Mouse (Mus musculus) MEL (cell line): ENCODE data around the gene Fchsd2. TPM values are rescaled to one million over a fixed set of nuclear protein-coding genes. Genes with fewer than 3 reads are reported as not detected.

ENCODE experiments used
- DNase-seq: peaks from one replicate; pipeline ENCODE4 v3.0.0; 2011; ENCODE audit warnings: low read depth, low spot score
- H3K27ac ChIP-seq: 2 replicates; pipeline ENCODE4 v1.5.1; 2012; ENCODE audit warnings: low read depth, mild to moderate bottlenecking, control low read depth, low read length, moderate library complexity; ENCODE audit not compliant: control insufficient read depth
- H3K27me3 ChIP-seq, 2 experiments: fragments of 150-350 bp in 1 of 2; sonication (generic) in 1 of 2; 2 replicates each; pipeline ENCODE4 v1.6.1; 2012; ENCODE audit warnings: low read length in 2 of 2, mild to moderate bottlenecking in 2 of 2, improper control_type of control experiment in 1 of 2, moderate library complexity in 1 of 2; ENCODE audit not compliant: insufficient read depth in 2 of 2, control insufficient read depth in 1 of 2
- H3K36me3 ChIP-seq, 2 experiments: 2 replicates each; pipeline ENCODE4 v1.6.1; 2012 to 2014; ENCODE audit warnings: low read length in 2 of 2, improper control_type of control experiment in 1 of 2, inconsistent platforms in 1 of 2, mild to moderate bottlenecking in 1 of 2; ENCODE audit not compliant: insufficient read depth in 2 of 2, control insufficient read depth in 1 of 2
- H3K4me1 ChIP-seq, 2 experiments: fragments of 150-350 bp in 1 of 2; sonication (generic) in 1 of 2; 2 replicates each; pipeline ENCODE4 v1.6.1; 2012; ENCODE audit warnings: low read length in 2 of 2, improper control_type of control experiment in 1 of 2, mild to moderate bottlenecking in 1 of 2; ENCODE audit not compliant: insufficient read depth in 2 of 2, control insufficient read depth in 1 of 2
- H3K4me3 ChIP-seq, 2 experiments: fragments of 150-350 bp in 1 of 2; sonication (generic) in 1 of 2; 2 replicates each; pipeline ENCODE4 v1.5.1; 2012; ENCODE audit warnings: low read depth in 2 of 2, low read length in 2 of 2, mild to moderate bottlenecking in 2 of 2, moderate library complexity in 2 of 2, control low read depth in 1 of 2, improper control_type of control experiment in 1 of 2; ENCODE audit not compliant: control insufficient read depth in 1 of 2, insufficient read depth in 1 of 2
- H3K79me2 ChIP-seq: 2 replicates; pipeline ENCODE4 v1.6.1; 2012; ENCODE audit warnings: mild to moderate bottlenecking, low read length, moderate library complexity; ENCODE audit not compliant: control insufficient read depth, poor library complexity, insufficient read depth
- H3K9ac ChIP-seq: 2 replicates; pipeline ENCODE4 v1.6.1; 2012; ENCODE audit warnings: low read depth, mild to moderate bottlenecking, control low read depth, low read length, moderate library complexity; ENCODE audit not compliant: control insufficient read depth, poor library complexity, severe bottlenecking
- H3K9me3 ChIP-seq: fragments of 150-350 bp; sonication (generic); replicated peaks from 2 replicates; pipeline ENCODE4 v1.6.1; 2012; ENCODE audit warnings: mild to moderate bottlenecking, low read length, improper control_type of control experiment, moderate library complexity; ENCODE audit not compliant: insufficient read depth
- BHLHE40 ChIP-seq: IDR thresholded peaks from 2 replicates; pipeline ENCODE4 v1.6.1; 2012; ENCODE audit warnings: low read depth, mild to moderate bottlenecking, inconsistent platforms, low read length, improper control_type of control experiment, borderline replicate concordance
- CHD1 ChIP-seq: IDR thresholded peaks from 2 replicates; pipeline ENCODE4 v1.6.1; 2012; ENCODE audit warnings: low read depth, mild to moderate bottlenecking, inconsistent platforms, low read length, improper control_type of control experiment
- CHD2 ChIP-seq: IDR thresholded peaks from 2 replicates; pipeline ENCODE4 v1.6.1; 2011; ENCODE audit warnings: low read length, improper control_type of control experiment
- CTCF ChIP-seq, 3 experiments: IDR thresholded peaks in 2 of 3; conservative IDR thresholded peaks in 1 of 3; 2 replicates each; pipeline ENCODE4 v1.5.1; 2011 to 2012; ENCODE audit warnings: low read length in 3 of 3, low read depth in 2 of 3, mild to moderate bottlenecking in 2 of 3, improper control_type of control experiment in 1 of 3, inconsistent platforms in 1 of 3, mixed read lengths in 1 of 3, moderate library complexity in 1 of 3; ENCODE audit not compliant: control insufficient read depth in 1 of 3, insufficient read depth in 1 of 3, poor library complexity in 1 of 3, severe bottlenecking in 1 of 3
- GABPA ChIP-seq: IDR thresholded peaks from 2 replicates; pipeline ENCODE4 v1.6.1; 2012; ENCODE audit warnings: low read depth, mild to moderate bottlenecking, inconsistent platforms, low read length, improper control_type of control experiment, moderate library complexity
- GATA1 ChIP-seq: IDR thresholded peaks from 2 replicates; pipeline ENCODE4 v1.6.1; 2011; ENCODE audit warnings: low read depth, low read length, improper control_type of control experiment
- HCFC1 ChIP-seq: IDR thresholded peaks from 2 replicates; pipeline ENCODE4 v1.6.1; 2012; ENCODE audit warnings: low read depth, mild to moderate bottlenecking, inconsistent platforms, low read length, improper control_type of control experiment, moderate library complexity
- JUND ChIP-seq: IDR thresholded peaks from 2 replicates; pipeline ENCODE4 v1.6.1; 2011; ENCODE audit warnings: low read depth, mild to moderate bottlenecking, improper control_type of control experiment, low read length
- MAX ChIP-seq: IDR thresholded peaks from 2 replicates; pipeline ENCODE4 v1.6.1; 2011; ENCODE audit warnings: low read length, improper control_type of control experiment
- MAZ ChIP-seq: IDR thresholded peaks from 2 replicates; pipeline ENCODE4 v1.6.1; 2012; ENCODE audit warnings: low read depth, mild to moderate bottlenecking, inconsistent platforms, low read length, improper control_type of control experiment
- MXI1 ChIP-seq: IDR thresholded peaks from 2 replicates; pipeline ENCODE4 v1.6.1; 2011; ENCODE audit warnings: mild to moderate bottlenecking, low read depth, low read length, improper control_type of control experiment
- NELFE ChIP-seq: IDR thresholded peaks from 2 replicates; pipeline ENCODE4 v1.6.1; 2011; ENCODE audit warnings: low read depth, low read length, improper control_type of control experiment
- NRF1 ChIP-seq: IDR thresholded peaks from 2 replicates; pipeline ENCODE4 v1.6.1; 2014; ENCODE audit warnings: low read depth, mild to moderate bottlenecking, inconsistent platforms, low read length, improper control_type of control experiment, moderate library complexity; ENCODE audit not compliant: poor library complexity, insufficient read depth, severe bottlenecking
- POLR2A ChIP-seq, 2 experiments: IDR thresholded peaks; 2 replicates each; pipeline ENCODE4 v1.6.1; 2011 to 2012; ENCODE audit warnings: low read length in 2 of 2, mild to moderate bottlenecking in 2 of 2, control low read depth in 1 of 2, improper control_type of control experiment in 1 of 2, low read depth in 1 of 2, moderate library complexity in 1 of 2; ENCODE audit not compliant: control insufficient read depth in 1 of 2, insufficient read depth in 1 of 2, poor library complexity in 1 of 2
- POLR2AphosphoS2 ChIP-seq: IDR thresholded peaks from 2 replicates; pipeline ENCODE4 v1.6.1; 2011; ENCODE audit warnings: low read length, improper control_type of control experiment
- POLR2AphosphoS5 ChIP-seq: IDR thresholded peaks from 2 replicates; pipeline ENCODE4 v1.6.1; 2012; ENCODE audit warnings: low read depth, borderline replicate concordance, mild to moderate bottlenecking, inconsistent platforms, low read length, moderate library complexity, mixed read lengths
- RAD21 ChIP-seq: IDR thresholded peaks from 2 replicates; pipeline ENCODE4 v1.6.1; 2011; ENCODE audit warnings: mild to moderate bottlenecking, low read depth, low read length, improper control_type of control experiment
- RCOR1 ChIP-seq: IDR thresholded peaks from 2 replicates; pipeline ENCODE4 v1.6.1; 2012; ENCODE audit warnings: low read depth, mild to moderate bottlenecking, inconsistent platforms, low read length, improper control_type of control experiment
- SIN3A ChIP-seq: IDR thresholded peaks from 2 replicates; pipeline ENCODE4 v1.6.1; 2012; ENCODE audit warnings: low read length, improper control_type of control experiment, inconsistent platforms
- TAL1 ChIP-seq: IDR thresholded peaks from 2 replicates; pipeline ENCODE4 v1.6.1; 2012; ENCODE audit warnings: mild to moderate bottlenecking, inconsistent platforms, low read length, moderate library complexity, mixed read lengths
- TCF12 ChIP-seq: IDR thresholded peaks from 2 replicates; pipeline ENCODE4 v1.6.1; 2014; ENCODE audit warnings: low read depth, mild to moderate bottlenecking, inconsistent platforms, low read length, improper control_type of control experiment, moderate library complexity
- UBTF ChIP-seq: IDR thresholded peaks from 2 replicates; pipeline ENCODE4 v1.6.1; 2012; ENCODE audit warnings: low read depth, mild to moderate bottlenecking, inconsistent platforms, low read length, improper control_type of control experiment, moderate library complexity, borderline replicate concordance; ENCODE audit not compliant: insufficient read depth
- ZC3H11A ChIP-seq: IDR thresholded peaks from 2 replicates; pipeline ENCODE4 v1.6.1; 2012; ENCODE audit warnings: low read depth, mild to moderate bottlenecking, inconsistent platforms, low read length, improper control_type of control experiment
- ZMIZ1 ChIP-seq: IDR thresholded peaks from 2 replicates; pipeline ENCODE4 v1.6.1; 2012; ENCODE audit warnings: low read depth, mild to moderate bottlenecking, inconsistent platforms, low read length, improper control_type of control experiment, moderate library complexity
- polyA plus RNA-seq, 2 experiments: library from polyadenylated mRNA; stranded (reverse) in 1 of 2; unstranded in 1 of 2; fragments of >175 nt in 1 of 2; fragments of >200 nt in 1 of 2; gene quantifications; 2 replicates each; pipeline versions ENCODE4 v1.2.1 to v1.2.4; 2012; ENCODE audit warnings: low replicate concordance in 2 of 2, low read depth in 1 of 2; ENCODE audit not compliant: insufficient read length in 2 of 2, insufficient read depth in 1 of 2, missing spikeins in 1 of 2
- total RNA-seq: library from RNA; depleted of rRNA; stranded (reverse); fragments of 300-350 nt; gene quantifications from 2 replicates; pipeline ENCODE4 v1.2.3, GENCODE M21; 2012

Gene Fchsd2
- total and polyA plus RNA-seq, 3 experiments = 3.9 to 6.3 TPM; not detected in 1

GRCm38 (mm10) chr7:101071020-101071419 lies 21.6 kb upstream of the Fchsd2 start:
- no peak overlapping the region; the same call in 1 of the 2 replicates for H3K27ac ChIP-seq
- DNase-seq = no peak
- H3K4me1 ChIP-seq = peaks cover 0 to 20% of the 10 kb centered on the region in 2 experiments; a peak in 3 of 4 replicates
- H3K79me2 ChIP-seq = no peaks in the 10 kb centered on the region
- H3K27me3 ChIP-seq = no peaks in the 10 kb centered on the region
- peaks cover 0 to 12% of the 10 kb centered on the region in 2 experiments; a peak in 2 of 4 replicates for H3K36me3 ChIP-seq
- H3K9ac ChIP-seq = no peak overlapping the region
- TF ChIP-seq GATA1 (no peak), HCFC1 (no peak), RCOR1 (no peak), SIN3A (no peak), MAX (no peak), MXI1 (no peak), NELFE (no peak), ZC3H11A (no peak), POLR2AphosphoS5 (no peak), CHD2 (no peak), CTCF (IDR thresholded peaks at IDR 0.05 in 2 of 3, conservative IDR thresholded peaks at IDR 0.05 in 1 of 3; ENCODE audit: control insufficient read depth in 1 of 3, insufficient read depth in 1 of 3, low read depth in 2 of 3, low read length in 3 of 3, poor library complexity in 1 of 3, severe bottlenecking in 1 of 3) (no peak)
- H3K9me3 ChIP-seq = no peaks in the 10 kb centered on the region
- no peak overlapping the region for H3K4me3 ChIP-seq

DNA sequence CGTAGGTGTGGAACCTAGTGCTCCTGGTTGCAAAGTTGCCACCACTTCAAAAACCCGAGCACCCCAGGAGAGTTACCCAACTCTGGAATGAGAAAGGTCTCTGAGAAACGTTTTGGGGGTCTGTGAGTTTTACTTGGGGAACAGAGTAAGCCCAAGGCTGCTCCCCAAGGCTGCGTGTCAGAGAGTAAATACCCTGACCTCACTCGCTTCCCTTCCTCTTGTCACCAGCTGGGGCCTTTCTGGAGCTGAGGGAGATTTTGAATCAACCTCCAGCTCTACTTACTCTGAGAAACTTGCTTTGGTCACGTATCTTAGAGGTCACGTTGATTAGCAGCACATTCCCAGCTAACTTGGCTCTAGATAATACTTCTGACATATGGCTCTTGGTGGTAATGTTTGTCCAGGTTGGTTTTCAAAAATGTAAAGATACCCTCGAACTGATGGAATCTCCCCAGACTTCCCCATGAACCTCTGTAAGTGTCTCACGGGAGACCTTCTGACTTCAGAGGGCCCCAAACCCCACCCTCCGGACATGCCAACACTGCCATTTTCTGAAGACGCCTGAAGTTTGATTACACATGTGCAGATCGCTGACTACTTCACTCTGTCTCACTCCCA lies 20.4 kb upstream of the Fchsd2 start:
- no peak for DNase-seq
- no peaks in the 10 kb centered on the region for H3K79me2 ChIP-seq
- H3K4me1 ChIP-seq = peaks cover 0 to 20% of the 10 kb centered on the region in 2 experiments; a peak in 3 of 4 replicates
- H3K9me3 ChIP-seq = no peaks in the 10 kb centered on the region
- no peaks in the 10 kb centered on the region for H3K27me3 ChIP-seq
- peaks cover 0 to 12% of the 10 kb centered on the region in 2 experiments; a peak in 2 of 4 replicates for H3K36me3 ChIP-seq
- TF ChIP-seq CHD1 (no peak), JUND (no peak), RAD21 (no peak), GABPA (no peak), BHLHE40 (no peak), POLR2AphosphoS2 (no peak), NRF1 (no peak), POLR2A (IDR thresholded peaks at IDR 0.05; ENCODE audit: control insufficient read depth in 1 of 2, insufficient read depth in 1 of 2, low read depth in 1 of 2, low read length in 2 of 2, poor library complexity in 1 of 2) (no peak), POLR2AphosphoS5 (no peak), TAL1 (no peak), MAZ (no peak), ZC3H11A (no peak), HCFC1 (no peak), TCF12 (no peak), UBTF (no peak), NELFE (no peak), ZMIZ1 (no peak)
- no peak overlapping the region for H3K4me3 ChIP-seq
- no peak overlapping the region for H3K9ac ChIP-seq
- no peak overlapping the region for H3K27ac ChIP-seq
